Mouse (Mus musculus): ENCODE data around the gene Bola2. TPM values are rescaled to one million over a fixed set of nuclear protein-coding genes. Genes with fewer than 3 reads are reported as not detected.
A peak's percentile ranks its signal among the peaks of the same experiment; 100 is the strongest.
"Not testable (repeated sequence)": the region's sequence is repeated elsewhere in the genome, so short reads cannot be mapped to it uniquely, and the experiment has no call there.

The Bola2 gene
- total RNA-seq, 2 experiments from 2014 or later: 151 to 158 TPM

DNA sequence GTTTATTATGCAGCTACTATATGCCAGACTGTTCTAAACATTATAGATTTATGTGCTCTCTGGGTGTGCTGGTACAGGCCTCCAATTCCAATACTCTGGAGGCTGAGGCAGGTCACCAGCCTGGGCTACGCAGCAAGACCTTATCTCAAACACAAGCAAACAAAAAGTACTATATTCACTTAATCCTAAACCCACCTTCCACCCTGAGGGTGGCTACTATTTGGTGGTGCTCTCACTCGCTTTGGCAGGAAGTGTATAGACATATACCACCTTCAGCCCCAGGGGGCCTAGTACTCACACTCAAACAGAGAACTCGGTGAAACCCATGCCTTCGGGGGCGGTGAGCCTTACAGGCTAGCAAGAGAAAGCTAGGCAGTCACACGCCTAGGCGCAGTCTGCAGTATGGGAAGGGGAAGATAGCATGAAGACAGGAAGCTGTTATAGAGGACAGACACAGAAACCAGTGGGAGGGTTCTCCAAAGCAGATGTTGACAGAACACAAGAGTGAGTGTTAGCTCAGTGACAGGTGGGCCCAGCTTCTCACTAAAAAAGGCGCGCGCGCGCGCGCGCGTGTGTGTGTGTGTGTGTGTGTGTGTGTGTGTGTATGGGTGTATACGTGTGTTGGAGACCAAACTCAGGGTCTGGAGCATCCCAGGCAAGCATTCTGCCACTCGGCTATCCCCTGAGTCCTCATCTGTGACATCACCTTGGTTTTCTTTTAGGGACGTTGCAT, 12.4 kb downstream of the Bola2 start, which contains the start of gene Coro1a:
TSS of gene Coro1a (minus strand) at position 346 of the 733 bp plus-strand sequence.
- ATAC-seq (replicated peaks; ENCODE audit: poor library complexity, severe bottlenecking): peak; percentile 24

DNA sequence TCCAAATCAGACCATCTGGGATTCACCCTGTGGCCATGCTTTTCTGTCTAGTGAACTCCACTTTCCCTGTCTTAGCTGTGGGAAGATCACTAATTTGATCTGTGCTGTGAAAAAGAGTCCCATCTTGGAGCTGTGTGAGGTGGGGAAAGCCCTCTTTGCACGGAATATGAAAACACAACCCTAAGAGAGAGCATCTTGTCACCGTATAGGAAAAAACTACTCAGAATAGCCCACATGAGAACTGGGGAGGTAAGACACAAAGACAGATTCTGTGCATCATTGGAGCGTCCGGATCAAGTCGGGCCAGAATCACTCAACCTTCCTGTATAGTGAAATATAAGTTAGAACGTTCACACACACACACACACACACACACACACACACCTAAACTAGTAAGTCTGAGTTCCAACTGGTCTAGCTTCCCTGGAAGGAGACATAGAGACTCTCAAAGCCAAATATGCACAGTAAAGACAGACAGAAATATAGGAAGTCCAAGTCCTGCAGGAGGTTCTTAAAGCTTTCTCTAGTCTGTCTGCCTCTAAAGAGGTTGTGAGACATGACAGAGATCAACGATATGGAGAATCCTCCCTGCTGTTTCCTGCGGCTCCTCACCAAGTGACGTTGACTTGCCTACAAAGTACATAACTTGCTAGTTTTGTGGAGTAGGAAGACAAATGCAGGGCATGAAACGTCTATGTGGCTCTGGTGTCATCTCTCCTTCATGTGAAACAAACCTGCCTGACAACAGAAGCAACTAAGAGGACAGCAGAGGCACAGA, 13.2 kb downstream of the Bola2 start:
- no peak for ATAC-seq (replicated peaks; ENCODE audit: poor library complexity, severe bottlenecking)

DNA sequence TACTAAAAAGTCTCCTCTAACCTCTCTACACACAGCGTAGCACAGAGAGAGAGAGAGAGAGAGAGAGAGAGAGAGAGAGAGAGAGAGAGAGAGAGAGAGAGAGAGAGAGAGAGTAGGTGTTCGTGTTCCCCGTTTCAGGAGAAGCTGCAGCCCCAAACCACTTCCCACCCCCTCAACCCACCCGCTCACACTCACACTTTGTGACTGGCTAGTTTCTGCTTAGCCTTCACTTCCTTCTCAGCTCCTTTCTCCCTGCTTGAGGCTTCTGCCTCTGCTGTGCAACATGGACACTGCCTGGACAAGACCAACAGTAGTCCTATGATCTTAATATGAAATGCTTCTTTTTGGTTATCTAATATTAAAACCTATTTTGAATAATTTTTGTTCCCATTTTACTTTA, 15.1 kb downstream of the Bola2 start:
- ATAC-seq (replicated peaks; ENCODE audit: poor library complexity, severe bottlenecking): peak; percentile 74

DNA sequence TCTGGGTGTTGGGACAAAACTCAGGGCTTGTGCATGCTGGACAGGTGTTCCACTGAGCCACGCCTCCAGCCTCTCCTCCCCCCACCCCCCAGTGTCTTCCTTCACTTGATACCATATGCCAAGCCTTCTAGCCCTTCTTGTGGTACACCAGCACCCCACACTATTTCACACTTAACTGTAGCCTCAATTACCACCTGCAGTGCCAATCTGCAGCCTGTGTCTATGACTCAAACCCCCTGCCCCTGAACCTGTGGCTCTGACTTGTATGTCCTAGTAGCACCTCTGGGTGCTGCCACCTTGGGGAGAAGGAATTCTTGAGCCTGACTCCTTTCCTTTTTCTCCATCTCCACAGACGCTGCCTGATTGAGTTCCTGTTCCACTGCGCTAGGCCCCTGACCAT, 16.7 kb downstream of the Bola2 start:
- ATAC-seq (replicated peaks; ENCODE audit: poor library complexity, severe bottlenecking): no peak

DNA sequence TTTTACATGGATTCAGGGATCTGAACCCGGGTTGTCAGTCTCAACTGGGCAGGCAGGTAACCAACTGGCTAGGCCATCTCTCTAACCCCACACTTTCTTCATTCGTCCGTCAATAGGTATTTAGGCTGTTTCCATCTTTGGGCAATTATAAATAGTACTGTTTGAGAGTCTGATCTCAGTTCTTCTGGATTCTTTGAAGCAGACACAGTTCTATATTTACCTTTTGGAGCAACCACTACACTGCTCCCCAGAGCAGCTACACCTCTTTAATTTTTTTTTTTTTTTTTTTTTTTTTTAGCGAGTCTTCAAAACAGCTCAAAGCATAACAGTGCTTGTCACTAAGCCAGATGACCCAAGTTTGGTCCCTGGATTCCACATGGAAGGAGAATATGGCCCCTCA, 20.5 kb downstream of the Bola2 start:
- ATAC-seq (replicated peaks; ENCODE audit: poor library complexity, severe bottlenecking): no peak

DNA sequence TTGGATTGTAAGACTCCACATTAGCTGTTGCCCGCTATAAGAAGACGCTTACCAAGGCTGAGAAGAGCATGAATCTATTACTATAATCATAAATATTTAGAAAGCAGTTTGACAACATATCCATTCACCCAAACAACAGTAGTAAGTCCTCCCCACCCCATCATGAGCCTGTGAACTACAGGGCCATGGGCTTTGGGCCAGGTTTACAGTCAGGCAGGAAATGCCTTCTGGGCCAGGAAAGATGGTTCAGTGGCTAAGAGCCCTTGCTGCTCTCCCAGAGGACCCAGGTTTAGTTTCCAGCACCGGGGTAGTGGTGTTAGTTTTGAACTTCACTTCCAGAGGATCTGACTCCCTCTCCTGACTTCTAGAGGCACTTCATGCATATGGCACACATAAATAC, 22.4 kb downstream of the Bola2 start:
- no peak for ATAC-seq (replicated peaks; ENCODE audit: poor library complexity, severe bottlenecking)

DNA sequence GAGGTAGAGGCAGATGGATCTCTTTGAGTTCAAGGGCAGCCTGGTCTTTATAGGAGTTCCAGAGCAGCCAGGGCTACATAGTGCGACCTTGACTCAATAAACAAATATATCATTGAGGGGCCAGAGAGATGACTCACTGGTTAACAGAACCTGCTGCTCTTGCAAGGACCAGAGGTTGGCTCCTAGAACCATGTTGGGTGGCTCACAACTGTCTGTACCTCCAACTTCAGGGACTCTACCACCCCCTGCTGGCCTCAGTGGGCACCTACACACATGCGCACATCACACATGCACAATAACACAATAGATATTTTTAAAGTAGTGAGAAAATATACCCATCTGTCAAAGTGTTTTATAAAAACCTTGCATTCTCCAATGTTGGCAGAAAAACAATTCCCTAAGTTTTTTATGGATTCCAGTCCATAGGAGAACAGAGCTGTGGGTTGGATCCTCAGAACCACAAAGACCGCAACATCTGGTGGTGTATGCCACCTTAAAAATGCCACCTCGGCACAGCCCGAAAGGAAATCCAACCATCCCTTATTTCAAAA, 23.7 kb downstream of the Bola2 start:
- no peak; the same call in 1 of the 2 replicates for ATAC-seq (replicated peaks; ENCODE audit: poor library complexity, severe bottlenecking)

DNA sequence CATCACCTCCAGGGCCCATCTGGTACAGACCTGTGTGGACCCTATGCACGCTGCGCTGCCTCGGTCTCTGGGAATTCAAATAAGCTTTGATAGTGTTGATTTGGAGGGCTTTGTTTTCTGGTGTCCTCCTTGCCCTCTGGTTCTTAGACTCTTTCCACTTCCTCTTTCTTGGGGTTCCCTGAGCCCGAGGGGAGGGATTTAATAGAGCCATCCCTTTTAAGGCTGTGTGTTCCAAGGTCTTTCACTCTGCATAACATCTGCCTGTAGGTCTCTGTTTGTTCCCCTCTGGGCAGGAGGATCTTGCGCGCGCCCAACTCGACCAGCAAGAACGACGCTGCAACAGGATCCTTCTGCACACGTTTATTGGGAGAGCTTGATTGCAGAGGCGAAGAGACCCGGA, 26.4 kb downstream of the Bola2 start:
- ATAC-seq (replicated peaks; ENCODE audit: poor library complexity, severe bottlenecking): peak; percentile 62

DNA sequence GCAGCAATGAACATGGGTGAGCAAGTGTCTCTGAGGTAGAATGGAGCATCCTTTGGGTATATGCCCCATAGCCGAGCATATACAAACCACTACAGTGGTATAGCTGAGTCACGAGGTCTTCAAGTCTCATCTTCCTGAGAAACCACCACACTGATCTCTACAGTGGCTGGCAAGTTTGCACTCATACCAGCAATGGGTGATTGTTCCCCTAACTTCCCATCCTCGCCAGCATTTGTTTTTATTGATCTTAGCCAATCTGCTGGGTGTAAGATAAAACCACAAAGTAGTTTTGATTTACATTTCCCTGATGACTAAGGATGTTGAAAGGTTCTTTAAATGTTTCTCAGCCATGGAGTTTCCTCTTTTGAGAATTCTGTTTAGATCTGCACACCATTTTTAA, 29.9 kb downstream of the Bola2 start:
- peak; percentile 90 for ATAC-seq (replicated peaks; ENCODE audit: poor library complexity, severe bottlenecking)

DNA sequence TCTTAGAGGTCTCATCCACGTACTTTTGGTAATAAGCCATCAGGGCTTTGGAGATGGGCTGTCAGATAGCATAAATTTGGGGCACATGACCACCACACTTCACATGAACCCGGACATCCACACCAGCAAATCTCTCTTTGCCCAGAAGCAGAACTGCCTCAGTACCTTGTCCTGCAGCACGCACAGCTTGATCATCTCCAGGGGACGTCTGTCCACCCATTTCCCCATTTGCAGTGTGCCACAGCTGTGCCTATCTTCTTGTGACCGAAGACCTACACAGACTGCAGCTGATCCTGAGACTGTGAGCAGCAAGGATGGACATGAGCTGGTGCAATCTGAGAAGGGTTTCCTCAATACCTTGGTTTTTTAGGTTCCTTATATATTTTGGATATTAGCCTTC, 30.5 kb downstream of the Bola2 start:
- peak; percentile 83 for ATAC-seq (replicated peaks; ENCODE audit: poor library complexity, severe bottlenecking)

DNA sequence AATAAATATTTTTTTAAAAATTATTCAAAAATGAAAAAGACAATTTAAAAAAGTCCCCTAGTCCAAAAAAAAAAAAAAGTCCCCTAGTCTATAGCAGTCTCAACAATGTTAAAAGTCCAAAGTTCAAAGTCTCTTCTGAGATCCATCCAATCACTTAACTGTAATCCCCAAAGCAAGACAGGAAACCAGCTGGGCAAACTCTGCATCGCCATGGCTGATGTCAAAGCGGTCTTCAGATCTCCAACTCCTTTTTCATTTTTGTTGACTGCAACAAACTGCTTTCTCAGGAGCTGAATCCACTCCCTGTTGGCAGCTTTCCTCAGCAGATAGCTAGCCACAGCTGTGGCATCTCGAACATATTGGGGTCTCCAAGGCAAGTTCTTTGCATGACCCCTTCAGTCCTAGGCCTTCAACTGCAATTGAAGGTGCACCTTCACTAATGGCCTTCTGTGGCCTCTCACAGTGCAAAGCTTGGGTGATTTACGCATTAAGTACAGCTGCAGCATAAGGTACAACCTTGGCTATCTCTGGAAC, 35.1 kb downstream of the Bola2 start:
- ATAC-seq (replicated peaks; ENCODE audit: poor library complexity, severe bottlenecking): not testable (repeated sequence)

DNA sequence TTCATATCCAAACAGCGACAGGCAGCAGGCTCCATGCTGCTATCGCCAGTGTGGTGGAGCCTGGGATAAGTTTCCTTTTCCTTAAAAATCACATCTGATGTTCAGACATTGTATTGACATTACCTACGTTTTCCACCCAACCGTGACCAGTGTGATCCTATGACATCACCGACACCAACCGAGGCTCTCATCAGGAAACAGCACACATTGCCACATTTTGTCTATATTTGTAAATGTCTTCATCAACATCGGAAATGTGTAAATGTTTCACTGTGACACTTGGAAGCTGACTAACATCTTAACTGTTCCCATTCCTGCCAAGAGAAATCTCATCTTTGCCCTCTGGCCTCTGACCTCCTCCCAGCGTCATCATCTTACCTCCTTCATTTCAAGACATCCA, 40.9 kb downstream of the Bola2 start:
- ATAC-seq (replicated peaks; ENCODE audit: poor library complexity, severe bottlenecking): peak; percentile 56

DNA sequence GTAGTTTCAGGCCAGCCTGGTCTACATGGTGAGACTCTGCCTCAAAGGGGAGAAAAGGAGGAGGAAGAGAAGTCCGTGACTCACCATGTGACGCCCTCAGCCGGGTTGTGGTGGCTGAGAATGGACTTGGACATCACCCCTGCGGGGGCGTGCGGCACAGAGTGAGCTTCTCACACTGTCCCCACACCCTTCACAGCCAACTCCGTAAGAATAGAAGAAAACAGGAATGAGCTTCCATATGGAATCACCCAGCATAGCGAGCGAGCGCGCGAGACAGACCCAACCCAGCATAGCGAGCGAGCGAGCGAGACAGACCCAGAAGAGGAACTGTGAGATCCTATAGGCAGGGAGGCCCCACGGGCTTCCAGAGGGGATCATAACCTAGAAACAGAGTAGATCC, 44.4 kb downstream of the Bola2 start:
- ATAC-seq (replicated peaks; ENCODE audit: poor library complexity, severe bottlenecking): no peak

DNA sequence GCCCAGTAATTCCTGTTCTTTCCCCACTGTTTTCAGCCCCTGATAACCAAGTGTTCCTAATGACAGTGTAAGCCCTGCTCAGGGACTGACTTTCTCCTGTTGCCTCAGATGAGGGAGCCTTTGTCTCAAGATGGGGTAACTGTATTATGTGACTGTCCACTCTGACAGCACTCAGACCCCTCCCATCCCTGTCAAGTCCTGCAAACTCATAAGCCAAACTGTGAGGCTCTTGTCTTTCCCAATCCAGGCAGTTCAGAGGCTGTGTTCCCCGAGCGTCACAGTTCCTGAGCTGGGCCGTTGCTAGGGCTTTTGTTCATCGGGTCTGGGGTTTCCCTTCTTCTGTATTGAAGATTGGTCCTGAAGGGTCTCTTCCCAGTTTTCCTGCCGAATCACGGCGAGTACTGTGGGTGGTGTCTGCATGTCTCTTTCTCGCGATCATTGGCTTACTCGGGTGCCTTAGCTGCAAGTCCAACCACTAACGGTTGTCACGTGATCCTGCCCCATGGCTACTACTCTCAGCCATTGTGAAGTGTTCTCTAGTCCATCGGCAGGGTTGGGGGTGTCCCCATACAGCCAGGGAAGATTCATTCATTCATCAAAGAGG, 45.0 kb downstream of the Bola2 start:
- ATAC-seq (replicated peaks; ENCODE audit: poor library complexity, severe bottlenecking): 0 out of 2 replicates have a peak, but pooled peaks have one; percentile 3

DNA sequence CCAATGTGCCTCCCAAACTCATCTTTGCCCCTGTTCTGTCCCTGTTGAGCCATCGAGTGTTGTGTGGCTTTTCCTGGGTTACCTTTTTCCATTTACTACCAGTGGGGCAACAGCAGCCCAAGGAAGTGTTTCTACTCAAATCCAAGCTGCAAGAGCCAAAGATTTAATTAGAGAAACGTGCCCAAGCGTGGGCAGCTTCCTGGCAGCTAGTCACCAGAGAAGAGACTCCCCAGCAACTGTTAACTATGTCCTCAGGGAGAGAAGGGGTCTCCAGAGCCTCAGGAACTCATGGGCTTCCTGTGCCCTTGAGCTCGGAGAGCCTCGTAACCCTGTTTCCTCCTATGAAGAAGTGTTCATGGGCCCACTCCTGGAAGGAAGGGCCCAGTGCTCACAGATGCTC, 45.8 kb downstream of the Bola2 start:
- no peak for ATAC-seq (replicated peaks; ENCODE audit: poor library complexity, severe bottlenecking)

DNA sequence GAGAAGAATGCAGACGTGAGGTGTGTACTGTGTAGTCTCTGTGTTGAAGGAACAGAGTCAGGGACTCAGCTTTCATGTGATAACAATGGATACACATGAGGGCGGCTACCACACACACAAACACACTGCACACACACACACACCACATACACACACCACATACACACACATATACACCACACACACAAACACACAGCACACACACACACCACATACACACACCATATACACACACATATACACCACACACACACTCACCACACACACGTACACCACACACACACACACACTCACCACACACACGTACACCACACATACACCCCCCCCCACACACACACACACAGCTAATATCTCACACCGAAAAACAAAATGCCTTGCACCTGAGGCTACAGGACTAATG, 46.3 kb downstream of the Bola2 start:
- ATAC-seq (replicated peaks; ENCODE audit: poor library complexity, severe bottlenecking): no peak

DNA sequence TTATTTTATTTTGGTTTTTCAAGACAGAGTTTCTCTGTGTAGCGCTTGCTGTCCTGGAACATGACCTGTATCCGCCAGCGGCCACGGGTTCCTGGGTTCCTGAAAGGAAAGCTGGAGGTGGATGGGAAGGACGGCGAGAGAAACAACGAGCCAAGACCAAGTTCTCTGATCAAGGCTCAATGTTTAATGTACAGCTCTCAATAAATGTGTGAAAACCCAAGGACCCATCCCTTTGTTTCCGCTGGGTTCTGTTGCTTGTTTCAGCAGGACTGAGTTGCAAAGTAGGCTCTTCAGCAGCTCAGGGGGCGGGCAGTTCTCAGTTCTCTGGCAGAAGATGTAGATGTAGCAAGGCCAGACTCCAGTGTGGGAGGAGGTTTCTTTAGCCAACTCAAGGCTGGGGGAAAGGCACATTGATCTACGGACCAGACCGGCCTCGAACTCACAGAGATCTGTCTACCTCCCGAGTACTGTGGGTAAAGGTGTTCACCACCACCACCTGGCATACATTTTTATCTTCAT, 46.8 kb downstream of the Bola2 start:
- ATAC-seq (replicated peaks; ENCODE audit: poor library complexity, severe bottlenecking): no peak

DNA sequence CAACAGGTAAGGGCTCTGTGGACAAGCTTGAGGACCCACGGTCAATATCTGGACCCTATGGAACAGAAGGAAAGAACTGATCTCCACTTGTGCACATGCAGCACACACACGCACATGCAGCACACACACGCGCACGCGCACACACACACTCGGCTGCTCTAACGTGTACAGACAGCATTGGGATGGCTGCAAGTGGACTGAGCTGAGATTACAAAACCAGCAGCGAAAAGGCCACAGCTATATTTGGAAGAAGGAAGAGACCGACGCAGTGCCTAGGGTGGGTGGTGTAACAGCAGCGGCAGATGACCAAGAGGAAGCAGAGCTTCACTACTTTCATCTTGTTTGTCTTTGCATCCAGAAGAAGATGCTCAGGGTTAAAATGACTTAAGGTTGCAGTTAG, 50.9 kb downstream of the Bola2 start:
- peak; percentile 90 for ATAC-seq (replicated peaks; ENCODE audit: poor library complexity, severe bottlenecking)

DNA sequence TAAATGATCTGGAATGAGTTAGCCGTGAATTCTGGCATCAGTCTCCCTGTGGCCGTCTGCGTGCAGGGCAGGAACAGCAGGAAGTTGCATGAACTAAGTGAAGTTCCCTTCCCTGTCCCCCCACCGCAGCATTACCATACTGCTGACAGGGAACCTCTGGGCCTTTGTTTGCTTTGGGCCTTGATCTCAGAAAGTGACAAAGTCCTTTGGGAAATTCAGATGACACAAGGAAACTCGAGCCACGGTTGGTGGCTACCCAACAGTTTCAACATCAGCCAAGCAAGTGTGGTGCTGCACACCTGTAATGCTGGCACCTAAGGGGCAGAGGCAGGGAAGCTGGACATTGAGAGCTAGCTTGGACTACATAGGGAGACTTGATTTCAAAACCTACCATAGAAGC, 51.6 kb downstream of the Bola2 start:
- peak; percentile 82 for ATAC-seq (replicated peaks; ENCODE audit: poor library complexity, severe bottlenecking)

DNA sequence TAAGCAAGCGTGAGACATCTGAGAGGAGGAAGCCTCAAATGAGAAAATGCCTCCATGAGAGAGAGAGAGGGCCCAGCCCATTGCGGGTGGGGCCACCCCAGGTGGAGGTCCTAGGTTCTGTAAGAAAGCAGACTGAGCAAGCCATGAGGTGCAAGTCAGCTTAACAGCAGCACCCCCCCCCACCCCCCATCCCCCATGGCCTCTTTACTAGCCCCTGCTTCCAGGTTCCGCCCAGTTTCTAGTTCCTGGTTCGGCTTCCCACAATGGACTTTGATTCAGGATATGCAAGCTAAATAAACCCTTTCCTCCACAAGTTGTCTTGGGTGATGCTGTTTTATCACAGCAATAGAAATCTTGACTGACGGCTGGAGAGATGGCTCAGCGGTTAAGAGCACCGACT, 53.6 kb downstream of the Bola2 start:
- no peak for ATAC-seq (replicated peaks; ENCODE audit: poor library complexity, severe bottlenecking)

Measured in granulocyte monocyte progenitor cell, adult 5-6 weeks (primary cell).